Mouse (Mus musculus): ENCODE data around the gene Rps6.
A peak's percentile ranks its signal among the peaks of the same experiment; 100 is the strongest.

Gene Rps6

GRCm38 (mm10) chr4:86857113-86858069 lies at the start of gene Rps6:
Gene Rps6, minus strand, starts transcription at chr4:86857412.
- DNase-seq (ENCODE audit: low spot score in 2 of 2): peak; percentile 95 to 97

- no peak for DNase-seq (ENCODE audit: low spot score in 2 of 2)
Measured at GRCm38 (mm10) chr4:86905869-86906268, 48.7 kb upstream of the Rps6 start.

GRCm38 (mm10) chr4:86904969-86905368 lies 47.8 kb upstream of the Rps6 start:
- no peak for DNase-seq (ENCODE audit: low spot score in 2 of 2)

- no peak for DNase-seq (ENCODE audit: low spot score in 2 of 2)
Measured at GRCm38 (mm10) chr4:86902351-86902750, 45.1 kb upstream of the Rps6 start.

- no peak for DNase-seq (ENCODE audit: low spot score in 2 of 2)
Measured at GRCm38 (mm10) chr4:86898791-86899474, 41.7 kb upstream of the Rps6 start.

- DNase-seq (ENCODE audit: low spot score in 2 of 2): no peak
Measured at GRCm38 (mm10) chr4:86897411-86897810, 40.2 kb upstream of the Rps6 start.

- DNase-seq (ENCODE audit: low spot score in 2 of 2): no peak
Measured at GRCm38 (mm10) chr4:86887879-86888278, 30.7 kb upstream of the Rps6 start.

GRCm38 (mm10) chr4:86886160-86886878 lies 29.1 kb upstream of the Rps6 start:
- peak; percentile 17 to 23 for DNase-seq (ENCODE audit: low spot score in 2 of 2)

GRCm38 (mm10) chr4:86885790-86886159 lies 28.6 kb upstream of the Rps6 start:
- DNase-seq (ENCODE audit: low spot score in 2 of 2): no peak

- peak; percentile 31 to 32 for DNase-seq (ENCODE audit: low spot score in 2 of 2)
Measured at GRCm38 (mm10) chr4:86884945-86885344, 27.7 kb upstream of the Rps6 start.

GRCm38 (mm10) chr4:86882413-86882812 lies 25.2 kb upstream of the Rps6 start:
- no peak for DNase-seq (ENCODE audit: low spot score in 2 of 2)

- no peak for DNase-seq (ENCODE audit: low spot score in 2 of 2)
Measured at GRCm38 (mm10) chr4:86881178-86881577, 24.0 kb upstream of the Rps6 start.

GRCm38 (mm10) chr4:86879477-86879876 lies 22.3 kb upstream of the Rps6 start:
- DNase-seq (ENCODE audit: low spot score in 2 of 2): no peak

- peak; percentile 93 to 94 for DNase-seq (ENCODE audit: low spot score in 2 of 2)
Measured at GRCm38 (mm10) chr4:86874146-86874847, 17.1 kb upstream of the Rps6 start, which contains the start of gene Acer2. Gene Acer2, plus strand, starts transcription at chr4:86874396.

- no peak for DNase-seq (ENCODE audit: low spot score in 2 of 2)
Measured at GRCm38 (mm10) chr4:86873072-86873471, 15.9 kb upstream of the Rps6 start.

- DNase-seq (ENCODE audit: low spot score in 2 of 2): no peak
Measured at GRCm38 (mm10) chr4:86871988-86872387, 14.8 kb upstream of the Rps6 start.

GRCm38 (mm10) chr4:86864087-86864486 lies 6.9 kb upstream of the Rps6 start:
- no peak for DNase-seq (ENCODE audit: low spot score in 2 of 2)

GRCm38 (mm10) chr4:86858070-86858440 lies 843 bp upstream of the Rps6 start:
- DNase-seq (ENCODE audit: low spot score in 2 of 2): no peak

- DNase-seq (ENCODE audit: low spot score in 2 of 2): no peak
Measured at GRCm38 (mm10) chr4:86856304-86857112, 704 bp downstream of the Rps6 start.

- no peak for DNase-seq (ENCODE audit: low spot score in 2 of 2)
Measured at GRCm38 (mm10) chr4:86852813-86853590, 4.2 kb downstream of the Rps6 start.
